Mouse (Mus musculus) hindbrain, postnatal 0 days (tissue): Measurements from ENCODE around the gene Plcb4. TPM values are rescaled to one million over a fixed set of nuclear protein-coding genes. Genes with fewer than 3 reads are reported as not detected.

Experiments used
- ATAC-seq: fragments of 200-750 bp; cut with Nextera tagmentation; 2 replicates; pipeline ENCODE4 v1.8.0; 2017; ENCODE audit warnings: mild to moderate bottlenecking, moderate TSS enrichment, moderate library complexity
- DNase-seq: peaks from one replicate; pipeline ENCODE4 v3.0.0-alpha.2; 2015; ENCODE audit warnings: low spot score
- H3K27ac ChIP-seq: fragments of 300-500 bp; sonication (generic); 2 replicates; pipeline ENCODE4 v1.5.1; 2014; ENCODE audit warnings: mild to moderate bottlenecking
- H3K27me3 ChIP-seq: fragments of 300-500 bp; sonication (generic); 2 replicates; pipeline ENCODE4 v1.6.1; 2014; ENCODE audit warnings: low read length, mixed read lengths; ENCODE audit not compliant: insufficient read depth
- H3K36me3 ChIP-seq: fragments of 300-500 bp; sonication (generic); 2 replicates; pipeline ENCODE4 v1.6.1; 2014; ENCODE audit warnings: low read length, mixed read lengths; ENCODE audit not compliant: insufficient read depth
- H3K4me1 ChIP-seq: fragments of 300-500 bp; sonication (generic); 2 replicates; pipeline ENCODE4 v1.6.1; 2014; ENCODE audit warnings: antibody characterized with exemption, low read length, mixed read lengths; ENCODE audit not compliant: insufficient read depth
- H3K4me2 ChIP-seq: fragments of 300-500 bp; sonication (generic); 2 replicates; pipeline ENCODE4 v1.6.1; 2014; ENCODE audit warnings: low read depth, mild to moderate bottlenecking, low read length, moderate library complexity, mixed read lengths
- H3K4me3 ChIP-seq: fragments of 300-500 bp; sonication (generic); 2 replicates; pipeline ENCODE4 v1.5.1; 2014; ENCODE audit warnings: low read length
- H3K9ac ChIP-seq: fragments of 300-500 bp; sonication (generic); replicated peaks from 2 replicates; pipeline ENCODE4 v1.6.1; 2014; ENCODE audit warnings: mild to moderate bottlenecking, low read length, moderate library complexity, mixed read lengths
- H3K9me3 ChIP-seq: fragments of 300-500 bp; sonication (generic); 2 replicates; pipeline ENCODE4 v1.6.1; 2016; ENCODE audit warnings: low read length, mixed read lengths
- CTCF ChIP-seq: IDR thresholded peaks from 2 replicates; pipeline ENCODE4 v1.5.1; 2016; ENCODE audit warnings: antibody characterized with exemption, control low read depth, low read depth
- whole genome bisulfite sequencing: fragments of 180-500 bp; shearing (Covaris S2); extraction: QIAGEN DNeasy Blood & Tissue Kit; methylation state at CpG from one replicate; pipeline ENCODE4 v1.1.7; 2014; 5-methylcytosine and 5-hydroxymethylcytosine counted together
- polyA plus RNA-seq: library from polyadenylated mRNA; unstranded; fragments of >200 nt; fragmentation: Nextera tagmentation; extraction: Ambion mirVana; gene quantifications from 2 replicates; pipeline ENCODE4 v1.2.1, GENCODE M21; 2015
- total RNA-seq: library from RNA; depleted of rRNA; stranded (reverse); fragments of >200 nt; gene quantifications from 2 replicates; pipeline ENCODE4 v1.2.3, GENCODE M21; 2014

The Plcb4 gene
- total and polyA plus RNA-seq, 2 experiments from 2014 or later = 43.0 to 46.9 TPM

DNA sequence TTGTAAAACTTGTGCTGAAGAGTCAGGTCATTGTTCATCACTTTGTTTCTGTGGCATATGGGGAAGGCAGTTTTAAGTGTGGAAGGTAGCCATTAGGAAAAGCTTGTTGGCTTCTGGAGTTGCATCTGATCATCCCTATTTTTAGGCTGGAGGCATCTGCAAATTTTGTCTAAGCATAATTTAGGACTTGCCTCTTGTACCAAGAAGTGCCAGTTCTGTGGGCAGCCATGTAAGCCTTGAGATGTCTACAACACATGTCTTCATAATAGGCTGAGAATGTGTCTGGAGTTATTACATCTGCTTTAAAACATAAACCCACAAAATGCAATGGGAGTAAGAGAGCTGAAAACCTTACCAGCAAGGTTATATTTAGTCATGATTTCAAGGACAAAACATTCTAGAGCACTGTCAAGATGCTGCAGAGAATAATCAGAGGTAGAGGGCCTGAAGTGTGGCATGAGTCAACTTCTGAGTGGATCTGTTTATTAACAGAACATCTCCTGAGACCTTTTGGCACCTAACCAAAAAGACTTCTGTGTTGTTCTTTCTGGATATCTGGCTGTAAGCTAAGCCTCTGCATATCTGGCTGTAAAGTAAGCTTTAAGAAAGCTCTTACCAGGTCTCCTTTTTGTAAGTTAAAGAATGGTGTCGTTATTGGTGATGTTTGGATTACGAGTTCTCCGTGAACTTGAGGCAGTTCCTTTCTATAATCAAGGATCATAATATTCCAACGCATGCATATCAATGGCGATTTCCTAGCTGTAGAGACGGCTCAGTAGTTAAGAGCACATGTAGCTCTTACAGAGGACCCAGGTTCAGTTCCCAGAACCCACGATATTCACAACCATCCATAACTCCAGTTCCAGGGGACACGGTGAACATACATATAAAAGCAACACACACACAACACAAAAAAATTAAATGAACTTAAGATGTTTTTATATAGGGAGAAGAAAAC, 203.0 kb downstream of the Plcb4 start:
- TF ChIP-seq CTCF = no peak

DNA sequence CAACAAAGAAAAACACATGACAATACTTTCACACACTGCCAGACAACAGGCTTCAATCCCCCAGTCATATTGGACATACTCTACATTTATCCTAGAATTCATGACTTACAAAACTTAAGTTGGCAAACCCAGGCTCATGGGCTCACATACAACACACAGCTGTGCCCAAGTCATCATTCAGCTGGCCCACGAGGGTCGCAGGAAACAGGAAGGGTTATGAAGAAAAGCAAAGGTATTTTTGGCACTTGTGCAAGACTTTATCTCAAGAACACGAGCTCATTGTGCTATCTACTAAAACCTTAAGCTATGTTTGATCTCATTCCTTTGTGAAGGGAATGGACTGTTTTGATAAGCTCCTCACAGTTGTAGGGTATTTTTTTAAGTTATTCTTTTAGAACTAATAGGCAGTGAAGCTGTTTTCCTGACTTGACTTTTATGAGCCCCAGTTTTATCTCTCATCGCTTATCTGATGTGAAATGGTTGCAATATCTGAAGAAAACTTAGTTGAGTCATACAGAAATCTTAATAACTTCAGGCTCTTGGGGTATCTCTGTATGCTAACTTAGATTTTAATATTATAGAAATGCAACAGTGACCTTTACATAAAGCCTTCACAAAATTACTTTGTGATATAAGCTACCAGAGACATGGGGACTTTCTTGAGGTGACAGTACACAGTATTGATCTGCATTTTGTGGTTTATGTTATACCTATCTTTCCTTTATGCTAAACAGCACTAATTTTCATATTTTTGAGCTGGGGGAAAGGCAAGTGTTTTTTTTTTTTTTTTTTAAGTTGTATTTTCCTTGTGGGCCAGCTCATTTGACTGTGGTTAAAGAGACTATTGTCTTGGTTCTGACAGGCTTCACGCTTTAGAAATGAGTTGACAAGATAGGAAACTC, 203.9 kb downstream of the Plcb4 start:
- no peak overlapping the region for H3K4me2 ChIP-seq
- H3K36me3 ChIP-seq = no peaks in the 10 kb centered on the region
- H3K27ac ChIP-seq = no peak overlapping the region
- no peak for TF ChIP-seq CTCF
- no peak overlapping the region for H3K9ac ChIP-seq
- no peaks in the 10 kb centered on the region for H3K9me3 ChIP-seq
- DNase-seq (no peak), ATAC-seq (no peak)
- 68% methylated on average over 5 of the region's 5 CpGs for WGBS
- no peak overlapping the region for H3K4me3 ChIP-seq
- no peaks in the 10 kb centered on the region for H3K4me1 ChIP-seq
- no peaks in the 10 kb centered on the region for H3K27me3 ChIP-seq

More for the DNA sequence above, 203.0 kb downstream of the Plcb4 start:
- ATAC-seq (no peak), DNase-seq (no peak)
- no peak overlapping the region for H3K27ac ChIP-seq
- H3K27me3 ChIP-seq = no peaks in the 10 kb centered on the region
- H3K4me3 ChIP-seq = no peak overlapping the region
- WGBS = 95% methylated on average over 8 of the region's 8 CpGs
- no peak overlapping the region for H3K9ac ChIP-seq
- H3K4me1 ChIP-seq = no peaks in the 10 kb centered on the region
- no peaks in the 10 kb centered on the region for H3K9me3 ChIP-seq
- H3K36me3 ChIP-seq = no peaks in the 10 kb centered on the region
- H3K4me2 ChIP-seq = no peak overlapping the region

DNA sequence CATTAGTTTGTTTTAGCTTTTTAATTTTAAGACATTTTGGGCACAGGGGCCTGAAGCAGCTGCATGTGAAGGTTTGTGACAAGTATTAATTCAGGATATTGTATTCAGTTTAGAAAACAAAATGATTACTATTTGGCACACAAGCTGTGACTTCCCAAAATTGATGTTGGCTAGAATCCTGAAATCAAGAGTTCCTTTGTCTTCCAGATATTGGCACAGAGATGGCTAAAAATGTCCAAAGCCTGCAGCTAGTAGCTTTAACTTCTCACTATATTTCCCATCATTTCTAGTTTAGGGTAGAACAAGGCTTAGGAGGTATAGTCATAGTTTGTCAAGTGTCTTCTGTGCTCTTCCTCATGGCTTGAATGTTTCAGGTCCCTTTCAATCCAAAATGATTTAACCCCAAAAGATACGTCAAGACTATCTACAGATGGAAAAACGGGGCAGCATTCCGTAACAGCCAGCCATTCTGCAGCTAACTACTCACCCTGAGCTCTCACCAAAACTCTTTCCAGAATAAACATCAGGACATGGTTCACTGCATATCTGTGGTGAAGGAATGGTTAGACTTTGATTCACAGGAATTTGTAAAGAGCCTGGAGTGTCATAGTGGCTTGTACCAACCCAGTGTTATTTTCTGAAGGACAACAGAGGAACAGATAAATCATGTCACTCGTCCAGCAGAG, 204.7 kb downstream of the Plcb4 start:
- H3K27ac ChIP-seq = no peak overlapping the region
- no peak overlapping the region for H3K4me2 ChIP-seq
- no peaks in the 10 kb centered on the region for H3K27me3 ChIP-seq
- H3K4me3 ChIP-seq = no peak overlapping the region
- no peak overlapping the region for H3K9ac ChIP-seq
- no peak for ATAC-seq
- no peaks in the 10 kb centered on the region for H3K9me3 ChIP-seq
- TF ChIP-seq CTCF = no peak
- no peaks in the 10 kb centered on the region for H3K36me3 ChIP-seq
- 56% methylated on average over 4 of the region's 4 CpGs for WGBS
- no peaks in the 10 kb centered on the region for H3K4me1 ChIP-seq
- DNase-seq = no peak

DNA sequence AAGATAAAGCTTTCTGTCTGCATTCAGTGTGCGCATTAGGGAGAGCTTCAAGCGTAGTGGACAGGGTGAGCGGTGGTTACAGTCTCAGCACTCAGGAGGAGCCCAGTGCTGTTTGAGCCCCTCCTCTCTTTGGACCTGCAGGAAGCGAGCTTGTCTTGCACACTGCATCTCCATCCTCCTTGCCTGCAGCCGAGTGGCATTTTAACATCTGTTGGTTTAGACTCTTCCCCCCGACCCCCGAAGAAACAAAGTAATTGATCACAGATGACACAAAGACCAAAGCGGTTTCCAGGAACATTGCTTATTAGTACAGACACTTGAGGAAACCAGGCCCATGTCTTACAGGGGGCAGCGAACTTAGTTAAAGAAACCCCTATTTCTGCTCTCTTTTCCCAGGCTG, 207.6 kb downstream of the Plcb4 start:
- Histone ChIP-seq H3K9ac (no peak overlapping the region), H3K4me3 (no peak overlapping the region), H3K27me3 (no peaks in the 10 kb centered on the region), H3K36me3 (no peaks in the 10 kb centered on the region), H3K27ac (no peak overlapping the region), H3K4me1 (no peaks in the 10 kb centered on the region), H3K9me3 (no peaks in the 10 kb centered on the region), H3K4me2 (no peak overlapping the region)
- no peak for TF ChIP-seq CTCF
- DNase-seq (no peak), ATAC-seq (no peak)
- 58% methylated on average over 9 of the region's 9 CpGs for WGBS

DNA sequence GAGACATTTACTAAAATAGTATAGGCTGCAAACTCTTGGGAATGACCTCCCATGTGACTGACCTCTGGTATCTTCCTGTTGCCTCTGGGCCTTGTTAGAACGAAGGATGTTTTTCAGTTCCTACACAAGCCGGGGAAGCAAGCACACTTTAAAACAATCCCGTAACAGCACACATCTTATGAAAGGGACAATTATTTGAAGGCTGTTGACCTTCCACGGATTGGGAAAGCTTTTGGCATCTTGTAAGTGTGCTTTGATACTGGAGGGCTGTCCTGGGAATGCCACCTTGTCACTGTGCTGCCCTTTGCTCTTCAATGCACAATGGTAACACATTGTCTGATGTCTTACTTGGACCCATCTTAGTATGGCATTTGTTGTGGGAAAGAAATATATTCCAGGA, 208.0 kb downstream of the Plcb4 start:
- WGBS = 63% methylated on average over 4 of the region's 4 CpGs
- Histone ChIP-seq H3K27me3 (no peaks in the 10 kb centered on the region), H3K36me3 (no peaks in the 10 kb centered on the region), H3K4me1 (no peaks in the 10 kb centered on the region), H3K4me3 (no peak overlapping the region), H3K9me3 (no peaks in the 10 kb centered on the region), H3K27ac (no peak overlapping the region), H3K4me2 (no peak overlapping the region), H3K9ac (no peak overlapping the region)
- DNase-seq = no peak
- no peak for TF ChIP-seq CTCF
- ATAC-seq = no peak

DNA sequence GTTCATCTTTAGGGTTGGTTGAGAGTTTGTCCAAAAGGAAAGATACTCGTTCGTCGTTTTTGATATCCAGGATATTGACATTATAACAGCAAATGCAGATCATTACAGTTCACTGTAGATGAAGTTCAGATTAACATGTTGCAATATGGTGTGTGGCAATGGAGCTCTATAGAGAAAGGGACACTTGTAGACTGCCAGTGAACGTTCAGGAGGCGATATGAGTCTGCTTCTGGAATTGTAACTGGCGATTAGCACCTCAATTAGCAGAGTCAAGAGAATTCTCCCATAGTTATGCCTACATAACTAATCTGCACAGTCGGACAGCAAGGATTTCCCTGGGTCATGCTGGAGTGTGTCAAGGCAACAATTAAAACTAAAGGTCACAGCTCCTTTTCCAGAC, 210.8 kb downstream of the Plcb4 start:
- DNase-seq (no peak), ATAC-seq (no peak)
- no peaks in the 10 kb centered on the region for H3K4me1 ChIP-seq
- H3K27me3 ChIP-seq = no peaks in the 10 kb centered on the region
- no peak overlapping the region for H3K4me2 ChIP-seq
- no peak overlapping the region for H3K9ac ChIP-seq
- no peaks in the 10 kb centered on the region for H3K9me3 ChIP-seq
- no peaks in the 10 kb centered on the region for H3K36me3 ChIP-seq
- no peak overlapping the region for H3K4me3 ChIP-seq
- no peak for TF ChIP-seq CTCF
- no peak overlapping the region for H3K27ac ChIP-seq
- WGBS = 91% methylated on average over 7 of the region's 7 CpGs
